Mouse (Mus musculus) retina, adult 2 months (tissue): ENCODE data around the gene Kif11.

ENCODE experiments used
- DNase-seq: peaks from one replicate; pipeline ENCODE4 v3.0.0-alpha.2; 2012; ENCODE audit warnings: low read depth, low spot score

Kif11 gene

GRCm38 (mm10) chr19:37442524-37443286 lies 66.5 kb downstream of the Kif11 start:
- DNase-seq, result no peak

- DNase-seq, result no peak
These were observed 67.5 kb downstream of the Kif11 start for GRCm38 (mm10) chr19:37443631-37444140.

- no peak for DNase-seq
These were observed 72.0 kb downstream of the Kif11 start for GRCm38 (mm10) chr19:37448212-37448611.

- no peak for DNase-seq
These were observed 73.0 kb downstream of the Kif11 start for GRCm38 (mm10) chr19:37449246-37449645.

GRCm38 (mm10) chr19:37455528-37455927 lies 79.3 kb downstream of the Kif11 start:
- DNase-seq, result no peak

GRCm38 (mm10) chr19:37455961-37456360 lies 79.8 kb downstream of the Kif11 start:
- no peak for DNase-seq

GRCm38 (mm10) chr19:37458013-37458412 lies 81.8 kb downstream of the Kif11 start:
- DNase-seq, result no peak

GRCm38 (mm10) chr19:37466403-37466802 lies 90.2 kb downstream of the Kif11 start:
- no peak for DNase-seq

GRCm38 (mm10) chr19:37466978-37467377 lies 90.8 kb downstream of the Kif11 start:
- no peak for DNase-seq

GRCm38 (mm10) chr19:37468841-37469566 lies 92.8 kb downstream of the Kif11 start:
- DNase-seq, result no peak
